Mouse (Mus musculus) liver, embryonic 15.5 days (tissue): ENCODE measurements at regions not wholly inside any gene's neighbourhood (a gene's known extent, or its start where the extent isn't known, plus 50 kb on each side); places are given as distances from the start of the nearest gene placed in this dataset.

Experiments
- ATAC-seq: fragments of 200-750 bp; cut with Nextera tagmentation; 2 replicates; pipeline ENCODE4 v1.8.0; 2017; ENCODE audit warnings: moderate number of reproducible peaks, mild to moderate bottlenecking, moderate library complexity; ENCODE audit not compliant: insufficient read depth
- H3K27ac ChIP-seq: fragments of 300-500 bp; sonication (generic); replicated peaks from 2 replicates; pipeline ENCODE4 v1.5.1; 2015; ENCODE audit warnings: mild to moderate bottlenecking, inconsistent platforms
- H3K27me3 ChIP-seq: fragments of 300-500 bp; sonication (generic); 2 replicates; pipeline ENCODE4 v1.6.1; 2015; ENCODE audit warnings: mild to moderate bottlenecking, inconsistent platforms
- H3K36me3 ChIP-seq: fragments of 300-500 bp; sonication (generic); replicated peaks from 2 replicates; pipeline ENCODE4 v1.6.1; 2015; ENCODE audit warnings: moderate library complexity, mild to moderate bottlenecking, inconsistent platforms
- H3K4me1 ChIP-seq: fragments of 300-500 bp; sonication (generic); replicated peaks from 2 replicates; pipeline ENCODE4 v1.6.1; 2015; ENCODE audit warnings: inconsistent platforms
- H3K4me2 ChIP-seq: fragments of 300-500 bp; sonication (generic); 2 replicates; pipeline ENCODE4 v1.6.1; 2015; ENCODE audit warnings: moderate library complexity, mild to moderate bottlenecking, inconsistent platforms
- H3K4me3 ChIP-seq: fragments of 300-500 bp; sonication (generic); replicated peaks from 2 replicates; pipeline ENCODE4 v1.5.1; 2015; ENCODE audit warnings: mild to moderate bottlenecking, inconsistent platforms
- H3K9ac ChIP-seq: fragments of 300-500 bp; sonication (generic); 2 replicates; pipeline ENCODE4 v1.6.1; 2015; ENCODE audit warnings: moderate library complexity, mild to moderate bottlenecking, inconsistent platforms
- H3K9me3 ChIP-seq: fragments of 300-500 bp; sonication (generic); replicated peaks from 2 replicates; pipeline ENCODE4 v1.6.1; 2016; ENCODE audit warnings: inconsistent platforms
- WGBS: fragments of 180-500 bp; shearing (Covaris S2); methylation state at CpG from one replicate; pipeline ENCODE4 v1.1.7; 2015; ENCODE audit warnings: mixed read lengths; ENCODE audit not compliant: insufficient replicate concordance; 5-methylcytosine and 5-hydroxymethylcytosine counted together

- H3K9ac ChIP-seq: no peak overlapping the region
- no peaks in the 10 kb centered on the region for H3K36me3 ChIP-seq
- no peak for ATAC-seq
- no peaks in the 10 kb centered on the region for H3K27me3 ChIP-seq
- H3K4me2 ChIP-seq: no peak overlapping the region
- WGBS: 55% methylated on average over 1 of the region's 1 CpGs
- H3K4me1 ChIP-seq: no peaks in the 10 kb centered on the region
- H3K9me3 ChIP-seq: no peaks in the 10 kb centered on the region
- H3K27ac ChIP-seq: no peak overlapping the region
- H3K4me3 ChIP-seq: no peak overlapping the region
Observed at GRCm38 (mm10) chr9:78917336-78917735, 302.0 kb downstream of the Cd109 start.

- no peak for ATAC-seq
- Histone ChIP-seq H3K27ac (no peak overlapping the region), H3K9me3 (no peaks in the 10 kb centered on the region), H3K4me3 (no peak overlapping the region), H3K27me3 (no peaks in the 10 kb centered on the region), H3K36me3 (no peaks in the 10 kb centered on the region), H3K4me1 (no peaks in the 10 kb centered on the region), H3K4me2 (no peak overlapping the region), H3K9ac (no peak overlapping the region)
- WGBS: 65% methylated on average over 7 of the region's 7 CpGs
Observed at GRCm38 (mm10) chr9:78925977-78926593, 310.7 kb downstream of the Cd109 start.

GRCm38 (mm10) chr9:78941648-78942047 is 326.3 kb downstream of the Cd109 start:
- Histone ChIP-seq H3K9ac (no peak overlapping the region), H3K27ac (no peak overlapping the region), H3K4me2 (no peak overlapping the region), H3K4me1 (no peaks in the 10 kb centered on the region), H3K9me3 (no peaks in the 10 kb centered on the region), H3K36me3 (no peaks in the 10 kb centered on the region), H3K27me3 (no peaks in the 10 kb centered on the region), H3K4me3 (no peak overlapping the region)
- ATAC-seq: no peak

DNA sequence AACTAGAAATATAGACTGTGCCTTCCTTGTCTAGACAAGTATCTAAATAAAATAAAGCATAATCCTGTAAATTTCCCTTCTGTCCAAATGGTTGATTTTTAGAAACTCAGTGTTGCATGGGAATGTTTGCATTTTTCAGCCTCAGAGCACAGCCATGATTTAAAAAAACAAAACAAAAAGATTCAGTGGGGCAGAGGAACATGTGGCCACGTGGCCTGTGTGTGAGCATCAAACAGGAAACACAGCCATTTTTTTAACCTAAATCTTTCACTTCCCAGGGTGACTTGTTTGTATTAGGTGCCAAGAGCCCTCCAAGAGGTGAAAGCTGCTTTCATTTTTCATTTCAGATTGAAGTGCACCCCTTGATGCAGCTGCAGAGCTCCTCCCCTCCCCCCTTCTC is 349.5 kb downstream of the Cd109 start:
- ATAC-seq: no peak
- WGBS: 7% methylated on average over 1 of the region's 1 CpGs
- no peaks in the 10 kb centered on the region for H3K4me1 ChIP-seq
- no peaks in the 10 kb centered on the region for H3K27me3 ChIP-seq
- H3K9ac ChIP-seq: no peak overlapping the region
- H3K27ac ChIP-seq: no peak overlapping the region
- no peaks in the 10 kb centered on the region for H3K9me3 ChIP-seq
- no peak overlapping the region for H3K4me2 ChIP-seq
- H3K4me3 ChIP-seq: no peak overlapping the region
- no peaks in the 10 kb centered on the region for H3K36me3 ChIP-seq

DNA sequence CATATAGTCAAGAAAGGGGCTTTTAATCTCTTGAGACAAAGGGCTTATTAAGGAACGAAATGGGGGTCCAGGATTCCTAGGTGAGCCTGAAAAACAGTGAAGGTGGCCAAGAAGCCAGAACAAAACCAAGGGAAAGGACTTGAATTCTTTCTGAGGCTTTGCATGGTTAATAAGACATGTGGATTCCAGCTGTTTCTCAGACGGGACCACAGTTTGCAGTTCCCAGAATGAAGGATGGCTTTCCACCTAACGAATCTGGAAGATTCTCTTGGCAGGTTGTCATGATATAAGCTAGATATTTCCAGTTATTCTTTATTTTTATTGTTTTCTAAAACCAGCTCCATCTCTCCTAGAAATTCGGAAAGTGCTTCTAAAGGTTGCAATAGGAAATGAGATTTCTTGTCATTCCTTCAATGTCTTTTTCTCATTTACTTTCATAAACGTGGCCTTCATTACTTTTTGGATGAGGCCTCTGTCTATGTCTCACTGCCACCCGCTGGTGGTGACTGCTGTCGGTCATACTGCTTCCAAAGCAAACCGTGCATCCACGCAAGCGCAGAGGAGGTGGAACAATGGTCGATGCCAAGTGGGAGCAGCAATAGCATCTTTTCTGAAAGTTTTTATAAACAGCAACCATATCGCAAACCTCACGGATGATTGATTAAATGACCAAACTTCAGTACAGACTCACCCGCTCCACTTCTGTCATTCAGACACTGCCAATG is 350.0 kb downstream of the Cd109 start:
- Histone ChIP-seq H3K9me3 (no peaks in the 10 kb centered on the region), H3K27me3 (no peaks in the 10 kb centered on the region), H3K9ac (no peak overlapping the region), H3K4me1 (no peaks in the 10 kb centered on the region), H3K4me2 (no peak overlapping the region), H3K36me3 (no peaks in the 10 kb centered on the region), H3K4me3 (no peak overlapping the region), H3K27ac (no peak overlapping the region)
- no peak for ATAC-seq
- 60% methylated on average over 14 of the region's 14 CpGs for WGBS

DNA sequence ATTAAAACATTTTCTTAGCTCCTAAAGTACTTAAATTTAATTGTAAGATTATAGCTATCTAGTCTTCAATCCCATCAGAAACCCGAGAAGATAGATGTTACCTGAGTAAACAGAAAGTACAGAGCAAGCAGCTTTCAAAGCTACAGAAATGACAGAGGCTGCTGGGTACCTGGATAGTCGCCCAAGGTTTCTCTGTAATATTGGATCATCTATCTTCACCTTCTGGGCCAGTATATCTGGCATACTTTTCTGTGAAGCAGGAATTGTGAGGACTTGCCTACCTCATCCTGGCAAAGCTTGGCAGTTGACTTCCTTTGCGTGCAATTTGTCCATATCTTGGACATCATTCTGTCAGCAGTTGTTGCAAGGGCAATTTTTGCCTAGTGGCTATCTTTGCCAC is 356.4 kb downstream of the Cd109 start:
- ATAC-seq: no peak
- H3K36me3 ChIP-seq: no peaks in the 10 kb centered on the region
- no peak overlapping the region for H3K27ac ChIP-seq
- H3K4me1 ChIP-seq: no peaks in the 10 kb centered on the region
- H3K9me3 ChIP-seq: no peaks in the 10 kb centered on the region
- no peak overlapping the region for H3K4me3 ChIP-seq
- H3K27me3 ChIP-seq: no peaks in the 10 kb centered on the region
- WGBS: 47% methylated on average over 3 of the region's 3 CpGs
- no peak overlapping the region for H3K9ac ChIP-seq
- no peak overlapping the region for H3K4me2 ChIP-seq

- ATAC-seq: no peak
- no peak overlapping the region for H3K4me3 ChIP-seq
- H3K4me2 ChIP-seq: no peak overlapping the region
- H3K27me3 ChIP-seq: no peaks in the 10 kb centered on the region
- no peaks in the 10 kb centered on the region for H3K9me3 ChIP-seq
- no peak overlapping the region for H3K9ac ChIP-seq
- 61% methylated on average over 2 of the region's 2 CpGs for WGBS
- no peaks in the 10 kb centered on the region for H3K36me3 ChIP-seq
- no peak overlapping the region for H3K27ac ChIP-seq
- H3K4me1 ChIP-seq: no peaks in the 10 kb centered on the region
Observed at GRCm38 (mm10) chr9:78983734-78984133, 368.4 kb downstream of the Cd109 start.

GRCm38 (mm10) chr9:78985184-78985864 is 370.0 kb downstream of the Cd109 start:
- no peaks in the 10 kb centered on the region for H3K9me3 ChIP-seq
- 49% methylated on average over 5 of the region's 5 CpGs for WGBS
- no peak for ATAC-seq

GRCm38 (mm10) chr9:78991310-78991709 is 376.0 kb downstream of the Cd109 start:
- H3K4me3 ChIP-seq: no peak overlapping the region
- H3K27me3 ChIP-seq: no peaks in the 10 kb centered on the region
- no peaks in the 10 kb centered on the region for H3K4me1 ChIP-seq
- H3K9ac ChIP-seq: no peak overlapping the region
- no peak overlapping the region for H3K27ac ChIP-seq
- H3K4me2 ChIP-seq: no peak overlapping the region
- no peak for ATAC-seq
- no peaks in the 10 kb centered on the region for H3K36me3 ChIP-seq
- WGBS: 45% methylated on average over 4 of the region's 4 CpGs
- H3K9me3 ChIP-seq: no peaks in the 10 kb centered on the region

More at GRCm38 (mm10) chr9:78985184-78985864, 370.0 kb downstream of the Cd109 start:
- Histone ChIP-seq H3K27me3 (no peaks in the 10 kb centered on the region), H3K27ac (no peak overlapping the region), H3K4me2 (no peak overlapping the region), H3K4me3 (no peak overlapping the region), H3K4me1 (no peaks in the 10 kb centered on the region), H3K36me3 (no peaks in the 10 kb centered on the region), H3K9ac (no peak overlapping the region)

DNA sequence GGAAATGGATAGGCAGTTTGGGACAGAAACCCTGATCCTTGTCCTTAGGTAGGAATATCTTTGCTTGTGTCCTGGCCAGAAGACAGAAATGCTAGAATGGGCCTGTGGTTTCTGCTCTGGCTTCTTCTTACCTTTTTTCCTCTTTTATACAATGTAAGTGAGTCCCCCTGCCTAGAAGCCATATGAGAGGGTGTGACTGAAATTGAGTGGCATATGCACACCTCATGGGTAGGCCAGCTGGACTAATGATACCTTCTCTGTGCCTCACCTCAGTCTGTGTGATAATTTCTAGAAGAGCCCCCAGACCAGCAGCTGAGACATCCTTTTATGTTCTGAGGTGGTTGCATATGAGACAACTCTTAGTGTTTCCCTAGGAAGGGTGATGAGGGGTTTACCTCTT is 385.7 kb downstream of the Cd109 start:
- Histone ChIP-seq H3K4me1 (no peaks in the 10 kb centered on the region), H3K27me3 (no peaks in the 10 kb centered on the region), H3K9ac (no peak overlapping the region), H3K4me2 (no peak overlapping the region), H3K4me3 (no peak overlapping the region), H3K9me3 (no peaks in the 10 kb centered on the region), H3K27ac (no peak overlapping the region), H3K36me3 (no peaks in the 10 kb centered on the region)
- no peak for ATAC-seq

- ATAC-seq: no peak
- no peaks in the 10 kb centered on the region for H3K4me1 ChIP-seq
- H3K4me2 ChIP-seq: no peak overlapping the region
- H3K4me3 ChIP-seq: no peak overlapping the region
- no peak overlapping the region for H3K9ac ChIP-seq
- H3K27ac ChIP-seq: no peak overlapping the region
- WGBS: 22% methylated on average over 1 of the region's 1 CpGs
- H3K9me3 ChIP-seq: no peaks in the 10 kb centered on the region
- no peaks in the 10 kb centered on the region for H3K27me3 ChIP-seq
- H3K36me3 ChIP-seq: no peaks in the 10 kb centered on the region
Observed at GRCm38 (mm10) chr9:79001930-79002329, 386.6 kb downstream of the Cd109 start.
